Mouse (Mus musculus): ENCODE data around the gene Tmprss3. TPM values are rescaled to one million over a fixed set of nuclear protein-coding genes. Genes with fewer than 3 reads are reported as not detected.

Gene Tmprss3
- total and polyA plus RNA-seq, 3 experiments = 0.08 to 0.11 TPM; not detected in 1

- DNase-seq (ENCODE audit: low read depth, low spot score) = no peak
- Histone ChIP-seq H3K27ac (ENCODE audit: control insufficient read depth, low read depth, low read length) (peak overlapping the region; percentile 92), H3K9ac (ENCODE audit: control insufficient read depth, low read depth, low read length, poor library complexity, severe bottlenecking) (no peak overlapping the region; the same call in 1 of the 2 replicates), H3K4me1 (ENCODE audit: control insufficient read depth in 1 of 2, insufficient read depth in 2 of 2, low read length in 2 of 2) (peaks cover 18 to 38% of the 10 kb centered on the region in 2 experiments), H3K79me2 (ENCODE audit: control insufficient read depth, insufficient read depth, low read length, poor library complexity) (no peaks in the 10 kb centered on the region), H3K27me3 (ENCODE audit: control insufficient read depth in 1 of 2, insufficient read depth in 2 of 2, low read length in 2 of 2) (no peaks in the 10 kb centered on the region), H3K9me3 (replicated peaks; ENCODE audit: insufficient read depth, low read length) (no peaks in the 10 kb centered on the region), H3K36me3 (ENCODE audit: control insufficient read depth in 1 of 2, insufficient read depth in 2 of 2, low read length in 2 of 2) (peaks cover 8 to 40% of the 10 kb centered on the region in 2 experiments), H3K4me3 (ENCODE audit: control insufficient read depth in 1 of 2, insufficient read depth in 1 of 2, low read depth in 2 of 2, low read length in 2 of 2) (no peak overlapping the region)
- TF ChIP-seq SMC3 (IDR thresholded peaks at IDR 0.05; ENCODE audit: low read depth, low read length) (no peak), ZMIZ1 (IDR thresholded peaks at IDR 0.05; ENCODE audit: low read depth, low read length) (no peak), RCOR1 (IDR thresholded peaks at IDR 0.05; ENCODE audit: low read depth, low read length) (no peak)
Observed at GRCm38 (mm10) chr17:31224591-31224990, 25.8 kb upstream of the Tmprss3 start.

GRCm38 (mm10) chr17:31223835-31224234, 25.1 kb upstream of the Tmprss3 start:
- H3K36me3 ChIP-seq (ENCODE audit: control insufficient read depth in 1 of 2, insufficient read depth in 2 of 2, low read length in 2 of 2) = peaks cover 8 to 43% of the 10 kb centered on the region in 2 experiments
- peaks cover 18 to 41% of the 10 kb centered on the region in 2 experiments for H3K4me1 ChIP-seq (ENCODE audit: control insufficient read depth in 1 of 2, insufficient read depth in 2 of 2, low read length in 2 of 2)
- H3K27me3 ChIP-seq (ENCODE audit: control insufficient read depth in 1 of 2, insufficient read depth in 2 of 2, low read length in 2 of 2) = no peaks in the 10 kb centered on the region
- peak; percentile 87 for DNase-seq (ENCODE audit: low read depth, low spot score)
- H3K27ac ChIP-seq (ENCODE audit: control insufficient read depth, low read depth, low read length) = peak overlapping the region; percentile 92
- TF ChIP-seq ETS1 (IDR thresholded peaks at IDR 0.05; ENCODE audit: low read depth, low read length) (peak; percentile 89), CHD1 (IDR thresholded peaks at IDR 0.05; ENCODE audit: low read depth, low read length) (no peak), POLR2AphosphoS5 (IDR thresholded peaks at IDR 0.05; ENCODE audit: borderline replicate concordance, low read depth, low read length) (no peak), MEF2A (IDR thresholded peaks at IDR 0.05; ENCODE audit: extremely low read depth, insufficient replicate concordance, low read depth, low read length, poor library complexity, severe bottlenecking) (no peak), E2F4 (IDR thresholded peaks at IDR 0.05; ENCODE audit: borderline replicate concordance, low read depth, low read length) (no peak), GATA1 (IDR thresholded peaks at IDR 0.05; ENCODE audit: low read depth, low read length) (peak; percentile 89), MAX (IDR thresholded peaks at IDR 0.05; ENCODE audit: low read length) (peak; percentile 97), TBP (IDR thresholded peaks at IDR 0.05; ENCODE audit: low read depth, low read length) (0 out of 2 replicates have a peak, but pooled peaks have one; percentile 54), USF2 (IDR thresholded peaks at IDR 0.05; ENCODE audit: borderline replicate concordance in 1 of 2, insufficient read depth in 1 of 2, low read depth in 1 of 2, low read length in 2 of 2) (peak in 1 of 2 experiments; percentile 47; a peak in 2 of 4 replicates), MXI1 (IDR thresholded peaks at IDR 0.05; ENCODE audit: low read depth, low read length) (peak; percentile 92), SIN3A (IDR thresholded peaks at IDR 0.05; ENCODE audit: low read length) (peak; percentile 69), MYB (IDR thresholded peaks at IDR 0.05; ENCODE audit: low read depth, low read length) (no peak), TCF12 (IDR thresholded peaks at IDR 0.05; ENCODE audit: low read depth, low read length) (peak; percentile 84), EP300 (IDR thresholded peaks at IDR 0.05; ENCODE audit: low read depth in 1 of 2, low read length in 2 of 2) (peak; percentile 75 to 88), MAZ (IDR thresholded peaks at IDR 0.05; ENCODE audit: low read depth, low read length) (no peak), USF1 (IDR thresholded peaks at IDR 0.05; ENCODE audit: low read depth, low read length) (peak; percentile 91), BHLHE40 (IDR thresholded peaks at IDR 0.05; ENCODE audit: borderline replicate concordance, low read depth, low read length) (peak; percentile 91), MYC (IDR thresholded peaks at IDR 0.05; ENCODE audit: low read depth, low read length) (peak; percentile 99), ZNF384 (IDR thresholded peaks at IDR 0.05; ENCODE audit: low read depth, low read length) (peak; percentile 95), TAL1 (IDR thresholded peaks at IDR 0.05; ENCODE audit: low read length) (peak; percentile 88), CHD2 (IDR thresholded peaks at IDR 0.05; ENCODE audit: low read length) (no peak)
- H3K9ac ChIP-seq (ENCODE audit: control insufficient read depth, low read depth, low read length, poor library complexity, severe bottlenecking) = peak overlapping the region; percentile 51
- no peaks in the 10 kb centered on the region for H3K9me3 ChIP-seq (replicated peaks; ENCODE audit: insufficient read depth, low read length)
- H3K79me2 ChIP-seq (ENCODE audit: control insufficient read depth, insufficient read depth, low read length, poor library complexity) = no peaks in the 10 kb centered on the region
- H3K4me3 ChIP-seq (ENCODE audit: control insufficient read depth in 1 of 2, insufficient read depth in 1 of 2, low read depth in 2 of 2, low read length in 2 of 2) = no peak overlapping the region
